Mouse (Mus musculus): Measurements from ENCODE around the gene Amdhd1. TPM values are rescaled to one million over a fixed set of nuclear protein-coding genes. Genes with fewer than 3 reads are reported as not detected.
A peak's percentile ranks its signal among the peaks of the same experiment; 100 is the strongest.

Gene Amdhd1
- total and polyA plus RNA-seq, 3 experiments, result not detected

GRCm38 (mm10) chr10:93540431-93541210 is 788 bp upstream of the Amdhd1 start, which contains the start of gene Ccdc38:
Gene Ccdc38 (plus strand): TSS chr10:93540632.
- H3K79me2 ChIP-seq (ENCODE audit: control insufficient read depth, insufficient read depth, low read length, poor library complexity), result no peaks in the 10 kb centered on the region
- peaks cover 0 to 6% of the 10 kb centered on the region in 2 experiments; a peak in 3 of 4 replicates for H3K4me1 ChIP-seq (ENCODE audit: control insufficient read depth in 1 of 2, insufficient read depth in 2 of 2, low read length in 2 of 2)
- peak within 1 kb of the TSS; percentile 43 for H3K9ac ChIP-seq (ENCODE audit: control insufficient read depth, low read depth, low read length, poor library complexity, severe bottlenecking)
- H3K36me3 ChIP-seq (ENCODE audit: control insufficient read depth in 1 of 2, insufficient read depth in 2 of 2, low read length in 2 of 2), result peaks cover 0 to 4% of the 10 kb centered on the region in 2 experiments; a peak in 2 of 4 replicates
- H3K27me3 ChIP-seq (ENCODE audit: control insufficient read depth in 1 of 2, insufficient read depth in 2 of 2, low read length in 2 of 2), result peaks cover 10 to 17% of the 10 kb centered on the region in 2 experiments
- no peaks in the 10 kb centered on the region for H3K9me3 ChIP-seq (replicated peaks; ENCODE audit: insufficient read depth, low read length)
- peak within 1 kb of the TSS; percentile 71 to 86 for H3K4me3 ChIP-seq (ENCODE audit: control insufficient read depth in 1 of 2, insufficient read depth in 1 of 2, low read depth in 2 of 2, low read length in 2 of 2)
- TF ChIP-seq NELFE (IDR thresholded peaks at IDR 0.05; ENCODE audit: low read depth, low read length), result peak; percentile 32
- TF ChIP-seq EP300 (IDR thresholded peaks at IDR 0.05; ENCODE audit: low read depth in 1 of 2, low read length in 2 of 2), result no peak
- TF ChIP-seq ETS1 (IDR thresholded peaks at IDR 0.05; ENCODE audit: low read depth, low read length), result 0 out of 2 replicates have a peak, but pooled peaks have one; percentile 17
- no peak for TF ChIP-seq RAD21 (IDR thresholded peaks at IDR 0.05; ENCODE audit: low read depth, low read length)
- TF ChIP-seq SIN3A (IDR thresholded peaks at IDR 0.05; ENCODE audit: low read length), result 0 out of 2 replicates have a peak, but pooled peaks have one; percentile 19
- TF ChIP-seq JUND (IDR thresholded peaks at IDR 0.05; ENCODE audit: low read depth, low read length), result no peak
- TF ChIP-seq MXI1 (IDR thresholded peaks at IDR 0.05; ENCODE audit: low read depth, low read length), result no peak; the same call in 1 of the 2 replicates
- no peak for TF ChIP-seq TBP (IDR thresholded peaks at IDR 0.05; ENCODE audit: low read depth, low read length)
- no peak for TF ChIP-seq MYB (IDR thresholded peaks at IDR 0.05; ENCODE audit: low read depth, low read length)
- no peak for TF ChIP-seq CHD1 (IDR thresholded peaks at IDR 0.05; ENCODE audit: low read depth, low read length)
- DNase-seq (ENCODE audit: low read depth, low spot score), result peak; percentile 50
- peak within 1 kb of the TSS; percentile 13; the same call in 1 of the 2 replicates for H3K27ac ChIP-seq (ENCODE audit: control insufficient read depth, low read depth, low read length)

GRCm38 (mm10) chr10:93538818-93539217 is 1.0 kb downstream of the Amdhd1 start:
- no peak overlapping the region for H3K4me3 ChIP-seq (ENCODE audit: control insufficient read depth in 1 of 2, insufficient read depth in 1 of 2, low read depth in 2 of 2, low read length in 2 of 2)
- no peaks in the 10 kb centered on the region for H3K9me3 ChIP-seq (replicated peaks; ENCODE audit: insufficient read depth, low read length)
- peaks cover 0 to 4% of the 10 kb centered on the region in 2 experiments; a peak in 2 of 4 replicates for H3K36me3 ChIP-seq (ENCODE audit: control insufficient read depth in 1 of 2, insufficient read depth in 2 of 2, low read length in 2 of 2)
- no peak overlapping the region for H3K9ac ChIP-seq (ENCODE audit: control insufficient read depth, low read depth, low read length, poor library complexity, severe bottlenecking)
- peaks cover 12 to 17% of the 10 kb centered on the region in 2 experiments for H3K27me3 ChIP-seq (ENCODE audit: control insufficient read depth in 1 of 2, insufficient read depth in 2 of 2, low read length in 2 of 2)
- H3K27ac ChIP-seq (ENCODE audit: control insufficient read depth, low read depth, low read length), result no peak overlapping the region
- no peak for DNase-seq (ENCODE audit: low read depth, low spot score)
- no peaks in the 10 kb centered on the region for H3K79me2 ChIP-seq (ENCODE audit: control insufficient read depth, insufficient read depth, low read length, poor library complexity)
- TF ChIP-seq BHLHE40 (IDR thresholded peaks at IDR 0.05; ENCODE audit: borderline replicate concordance, low read depth, low read length), result no peak
- no peak for TF ChIP-seq SIN3A (IDR thresholded peaks at IDR 0.05; ENCODE audit: low read length)
- TF ChIP-seq USF1 (IDR thresholded peaks at IDR 0.05; ENCODE audit: low read depth, low read length), result no peak
- no peak for TF ChIP-seq CHD1 (IDR thresholded peaks at IDR 0.05; ENCODE audit: low read depth, low read length)
- no peak for TF ChIP-seq SMC3 (IDR thresholded peaks at IDR 0.05; ENCODE audit: low read depth, low read length)
- TF ChIP-seq NELFE (IDR thresholded peaks at IDR 0.05; ENCODE audit: low read depth, low read length), result no peak
- no peak for TF ChIP-seq MAFK (IDR thresholded peaks at IDR 0.05; ENCODE audit: borderline replicate concordance, low read depth, low read length)
- TF ChIP-seq GABPA (IDR thresholded peaks at IDR 0.05; ENCODE audit: low read depth, low read length), result no peak
- TF ChIP-seq UBTF (IDR thresholded peaks at IDR 0.05; ENCODE audit: borderline replicate concordance, insufficient read depth, low read depth, low read length), result no peak
- TF ChIP-seq TCF12 (IDR thresholded peaks at IDR 0.05; ENCODE audit: low read depth, low read length), result no peak
- no peak for TF ChIP-seq MXI1 (IDR thresholded peaks at IDR 0.05; ENCODE audit: low read depth, low read length)
- TF ChIP-seq ZC3H11A (IDR thresholded peaks at IDR 0.05; ENCODE audit: low read depth, low read length), result no peak
- TF ChIP-seq MYC (IDR thresholded peaks at IDR 0.05; ENCODE audit: low read depth, low read length), result no peak
- no peak for TF ChIP-seq JUND (IDR thresholded peaks at IDR 0.05; ENCODE audit: low read depth, low read length)
- no peak for TF ChIP-seq RCOR1 (IDR thresholded peaks at IDR 0.05; ENCODE audit: low read depth, low read length)
- H3K4me1 ChIP-seq (ENCODE audit: control insufficient read depth in 1 of 2, insufficient read depth in 2 of 2, low read length in 2 of 2), result peaks cover 0 to 6% of the 10 kb centered on the region in 2 experiments; a peak in 3 of 4 replicates
